Mouse (Mus musculus): ENCODE data around the gene Gucy2g.
A peak's percentile ranks its signal among the peaks of the same experiment; 100 is the strongest.

The Gucy2g gene

DNA sequence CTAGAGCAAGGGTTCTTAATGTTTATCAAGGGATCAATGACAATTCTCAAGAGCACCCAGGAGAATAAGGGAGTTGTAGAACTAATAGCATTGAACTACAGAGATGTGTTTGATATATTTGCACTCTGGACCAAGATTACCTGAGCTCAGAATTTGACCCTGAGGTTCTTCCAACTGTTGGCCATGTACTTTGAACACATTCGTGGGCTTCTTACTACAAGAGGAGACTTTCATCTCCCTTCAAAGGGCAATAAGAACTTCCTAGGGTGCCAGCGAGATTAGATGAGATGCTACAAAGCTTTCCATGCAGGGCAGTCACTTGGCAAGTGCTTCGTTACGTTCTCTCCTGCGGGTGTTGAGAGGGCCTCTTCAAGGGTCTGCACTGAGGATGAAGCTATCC is 6.5 kb upstream of the Gucy2g start:
- no peak for DNase-seq

DNA sequence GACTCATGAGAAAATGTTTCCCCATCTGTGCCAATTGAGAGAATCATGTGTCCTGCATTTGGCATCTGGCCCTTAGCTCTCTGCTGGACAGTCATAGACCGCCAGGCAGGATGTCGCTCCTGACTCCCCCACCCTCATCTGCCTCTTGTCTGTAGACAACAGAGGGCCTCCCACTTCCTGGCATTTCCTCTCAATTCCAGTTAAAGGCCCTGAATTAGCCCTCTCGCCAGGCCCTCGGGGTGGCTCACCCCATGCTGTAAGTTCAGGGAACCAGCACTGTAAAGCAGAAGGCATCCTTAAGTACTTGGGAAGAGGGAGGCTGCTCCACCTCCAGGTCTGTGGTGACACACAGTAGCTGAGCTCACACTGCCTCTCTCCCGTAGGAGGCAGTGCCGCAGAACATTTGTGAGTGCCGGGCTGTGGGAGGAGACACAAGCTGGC is 3.8 kb upstream of the Gucy2g start:
- DNase-seq = no peak

DNA sequence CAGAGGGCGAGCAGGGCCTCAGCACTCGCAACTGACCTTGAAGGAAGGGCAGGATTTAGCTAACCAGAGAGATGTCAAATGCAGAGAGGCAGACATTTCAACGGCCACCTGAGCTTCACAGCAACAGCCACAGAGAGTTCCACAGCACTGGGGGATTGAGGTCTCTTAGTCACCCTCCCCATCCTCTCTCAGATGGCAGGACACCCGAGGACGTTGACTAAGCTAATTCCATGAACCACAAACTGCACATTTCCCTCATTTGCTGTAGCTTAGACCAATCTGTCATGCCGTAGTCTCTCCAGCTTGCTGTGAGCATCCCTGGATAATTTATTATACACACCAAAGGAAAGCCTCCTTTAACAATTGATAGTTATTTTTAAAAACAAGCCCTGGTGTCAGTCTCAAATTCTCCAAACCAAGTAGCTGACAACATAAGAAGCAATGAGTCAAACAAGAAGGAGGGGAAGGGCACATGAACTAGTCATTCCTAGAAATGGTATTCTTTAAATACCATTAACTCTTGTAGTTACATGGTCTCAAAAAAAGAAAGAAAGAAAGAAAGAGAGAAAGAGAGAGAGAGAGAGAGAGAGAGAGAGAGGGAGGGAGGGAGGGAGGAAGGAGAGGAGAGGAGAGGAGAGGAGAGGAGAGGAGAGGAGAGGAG is 1.1 kb downstream of the Gucy2g start:
- no peak for DNase-seq

DNA sequence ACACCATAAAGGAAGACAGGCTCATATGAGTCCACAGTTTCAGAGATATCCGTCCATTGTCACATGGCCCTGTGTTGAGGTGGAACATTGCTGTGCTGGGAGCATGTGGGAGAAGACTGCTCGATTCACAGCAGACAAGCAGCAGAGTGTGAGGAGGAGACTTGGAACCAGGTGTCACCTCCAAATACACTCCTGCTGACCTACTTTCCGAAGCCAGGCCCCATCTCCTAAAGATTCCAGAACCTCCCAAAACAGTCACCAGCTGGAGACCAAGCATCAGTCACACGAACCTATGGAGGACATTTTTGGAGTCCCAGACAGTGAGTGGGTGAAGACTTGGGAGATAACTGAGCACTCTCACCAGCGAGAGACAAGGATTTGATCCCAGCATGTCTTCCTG is 4.5 kb downstream of the Gucy2g start:
- no peak for DNase-seq

DNA sequence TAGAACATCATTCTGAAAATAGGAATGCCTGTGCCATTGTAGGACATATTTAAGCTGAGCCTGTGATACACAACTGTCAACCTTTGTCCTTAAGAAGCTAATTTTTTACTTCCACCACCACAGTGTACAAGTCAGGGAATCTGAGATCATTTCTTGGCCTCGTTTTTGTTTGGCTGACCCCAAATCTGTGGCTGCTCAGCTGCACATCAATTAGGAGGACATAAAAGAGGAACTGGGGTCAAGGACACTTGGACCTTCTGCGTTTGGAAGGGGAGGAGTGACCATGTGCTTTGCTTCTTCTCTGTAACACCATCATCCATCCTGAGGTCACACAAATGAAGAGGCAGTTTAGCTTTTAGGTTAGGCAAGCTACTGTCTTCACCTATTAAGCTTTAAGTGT is 5.0 kb downstream of the Gucy2g start:
- DNase-seq = no peak

DNA sequence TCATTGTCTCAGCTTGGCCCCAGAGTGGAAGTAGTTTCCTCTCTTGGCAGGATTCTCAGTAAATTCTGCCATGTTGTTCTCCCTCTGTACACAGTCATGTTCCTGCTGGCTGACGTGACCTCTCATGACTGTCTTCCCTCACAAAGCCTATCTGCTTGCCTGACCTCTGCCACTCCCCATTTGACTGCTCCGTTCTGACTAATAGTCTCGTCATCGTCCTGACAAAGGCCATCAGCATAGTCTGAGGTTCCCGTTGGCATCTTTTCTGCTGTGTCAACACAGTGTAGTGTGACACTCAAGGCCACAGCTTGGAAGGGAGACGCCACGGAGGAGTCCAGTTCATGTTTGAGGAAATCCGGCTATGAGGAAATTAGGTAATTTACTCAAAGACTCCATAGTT is 8.9 kb downstream of the Gucy2g start:
- no peak for DNase-seq

DNA sequence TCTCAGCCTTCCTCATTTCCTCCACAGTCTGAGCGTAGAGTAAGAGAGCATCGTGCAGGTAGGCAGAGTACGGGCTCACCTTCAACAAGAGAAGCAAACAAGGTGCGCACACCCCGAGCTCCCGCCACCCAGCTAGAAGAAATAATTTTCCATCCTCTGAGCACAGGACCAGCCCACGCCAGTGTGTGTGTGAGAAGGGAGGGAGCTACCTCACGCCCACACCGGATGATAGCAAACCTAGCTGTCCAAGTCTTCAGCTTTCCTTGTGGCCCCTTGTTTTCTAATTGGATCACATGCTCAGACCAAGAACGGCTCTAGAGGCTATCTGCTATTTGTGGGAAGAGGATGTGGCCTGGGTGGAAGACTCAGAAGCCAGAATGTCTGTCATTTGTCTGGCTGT is 10.0 kb downstream of the Gucy2g start:
- no peak for DNase-seq

DNA sequence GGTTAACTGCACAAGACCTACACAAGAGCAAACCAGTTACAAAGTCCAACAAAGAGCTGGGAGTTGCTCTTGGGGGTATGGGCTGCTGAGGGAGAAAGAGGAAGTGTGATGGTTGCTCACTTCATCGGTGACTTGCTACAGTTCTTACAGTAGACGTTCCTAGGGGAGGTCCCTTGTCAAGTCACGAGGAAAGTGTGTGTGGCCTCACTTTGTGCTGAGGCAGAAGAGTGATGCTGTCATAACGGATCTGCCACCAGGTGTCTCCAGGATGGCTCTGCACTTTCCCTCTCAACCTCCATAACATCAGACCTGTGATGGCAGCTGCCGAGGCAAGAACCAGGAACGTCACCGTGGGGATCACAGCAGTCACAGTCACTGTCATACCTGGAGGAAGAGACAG is 13.9 kb downstream of the Gucy2g start:
- DNase-seq = no peak

DNA sequence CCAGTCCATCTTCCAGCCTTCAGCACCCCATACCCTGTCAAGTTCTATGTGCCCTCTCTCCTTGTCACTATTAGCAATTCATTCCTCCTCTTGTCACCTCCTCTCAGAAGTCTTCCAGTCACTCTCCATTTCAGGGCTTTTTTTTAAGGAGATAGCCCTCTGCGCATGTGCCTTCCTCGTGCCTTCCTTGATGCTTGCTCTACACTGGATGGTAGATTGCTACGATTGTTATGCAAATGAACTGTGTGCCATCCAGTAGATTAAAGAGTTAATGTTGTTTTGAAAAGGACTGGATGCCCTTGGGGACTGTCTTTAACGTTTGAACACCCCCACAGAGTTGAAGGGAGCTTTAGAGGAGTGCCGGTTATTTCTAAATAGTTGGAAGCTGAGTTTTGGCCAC is 14.4 kb downstream of the Gucy2g start:
- DNase-seq = no peak

DNA sequence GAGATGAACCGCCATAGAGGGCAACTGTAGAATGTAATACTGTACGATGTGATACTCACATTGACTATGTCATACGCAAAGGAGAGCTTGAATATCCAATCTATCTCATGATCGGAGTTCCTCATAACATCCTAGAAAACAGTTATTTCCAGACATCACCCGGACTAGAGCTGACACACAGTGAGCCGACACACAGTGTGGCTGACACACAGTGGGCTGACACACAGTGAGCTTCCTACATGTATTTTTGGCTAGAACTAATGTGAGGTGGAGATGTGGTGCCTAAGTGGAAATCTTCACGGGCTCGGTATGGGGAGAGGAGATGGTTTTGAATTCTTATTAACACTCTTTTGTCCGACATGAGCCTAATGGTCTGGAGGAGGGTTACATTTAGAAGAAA is 18.8 kb downstream of the Gucy2g start:
- no peak for DNase-seq

DNA sequence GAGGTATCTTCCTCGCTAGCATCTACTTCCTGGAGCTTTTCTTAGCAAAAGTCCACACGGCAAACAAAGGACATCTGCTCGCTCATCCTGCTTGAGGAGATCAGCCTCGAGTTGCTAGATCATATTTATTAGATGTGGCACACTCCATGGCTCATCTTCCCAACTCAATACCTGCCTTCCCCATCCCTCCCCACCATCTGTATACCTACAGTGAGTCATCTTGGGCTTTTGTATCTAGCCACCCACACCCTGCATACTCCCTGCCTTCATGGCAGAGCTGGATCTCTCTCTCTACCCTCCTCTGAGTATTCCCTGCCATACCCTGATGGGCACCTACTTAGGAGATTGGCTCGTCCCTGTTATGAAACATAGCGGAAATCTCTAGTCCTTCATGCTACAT is 19.8 kb downstream of the Gucy2g start:
- no peak for DNase-seq

DNA sequence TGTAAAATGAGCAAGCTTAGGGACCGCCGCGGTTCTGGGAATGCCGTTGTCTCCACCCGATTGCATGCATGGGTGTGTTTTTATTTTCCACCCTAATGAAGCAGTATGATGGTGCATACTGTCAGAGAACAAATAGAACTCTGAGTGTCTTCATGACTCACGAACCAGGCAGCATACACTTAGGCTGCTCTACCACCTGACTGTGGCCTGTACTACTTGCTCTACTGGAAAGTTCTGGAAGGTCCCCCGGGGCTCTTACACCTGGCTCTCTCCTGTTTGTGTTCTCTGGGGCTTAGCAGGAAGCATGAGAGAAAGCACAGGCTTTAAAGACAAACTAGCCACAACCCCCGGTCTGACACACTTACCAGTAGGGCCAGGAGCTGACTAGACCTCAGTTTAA is 21.7 kb downstream of the Gucy2g start:
- no peak for DNase-seq

DNA sequence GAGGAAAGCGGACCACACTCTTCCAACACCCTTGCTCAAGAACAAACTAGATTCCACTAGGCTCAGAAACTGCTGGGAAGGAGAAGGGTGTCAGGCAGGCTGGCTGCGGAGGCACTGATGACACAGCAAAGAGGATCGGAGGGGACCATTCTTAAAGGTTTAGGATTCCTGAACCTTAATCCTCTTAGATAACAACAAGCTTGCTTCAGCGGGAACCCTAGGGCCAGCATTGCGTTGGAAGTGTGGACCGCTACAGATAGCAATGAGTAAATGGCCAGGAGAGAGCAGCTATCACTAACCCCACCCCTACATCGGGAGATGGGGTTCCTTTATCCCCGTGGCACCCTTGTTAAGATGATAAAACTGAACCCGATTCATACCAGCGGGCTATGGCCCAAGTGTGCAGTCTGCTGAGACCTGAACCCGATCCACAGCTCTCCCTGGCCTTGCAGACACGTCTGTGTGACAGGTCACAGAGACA is 22.3 kb downstream of the Gucy2g start:
- DNase-seq = no peak

DNA sequence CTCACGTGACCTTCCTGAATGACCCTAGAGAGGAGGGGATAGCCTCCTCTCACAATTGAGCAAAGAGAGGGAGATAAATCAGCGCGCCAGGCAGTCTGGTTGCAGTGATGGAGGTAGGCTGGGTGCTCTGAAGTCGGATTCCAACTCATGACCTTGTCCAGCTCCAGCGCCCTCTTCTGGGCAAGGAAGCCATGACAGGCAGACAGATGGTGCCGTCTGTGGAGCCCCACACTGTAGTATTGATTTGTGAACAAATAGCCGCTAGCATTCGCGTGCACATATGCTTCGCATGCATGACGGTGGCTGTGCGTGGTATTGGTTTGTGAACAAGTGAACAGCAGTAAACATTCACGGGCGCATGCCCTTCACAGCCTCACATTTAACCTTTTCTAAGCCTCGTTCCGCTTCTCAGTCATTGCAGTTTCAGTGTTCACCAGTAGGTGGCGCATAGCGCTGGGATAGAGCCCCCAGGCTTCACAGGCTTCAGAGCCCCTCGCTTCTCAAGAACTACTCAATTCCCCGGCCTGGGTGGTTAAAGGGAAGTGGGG is 22.8 kb downstream of the Gucy2g start:
- peak; percentile 74 for DNase-seq

DNA sequence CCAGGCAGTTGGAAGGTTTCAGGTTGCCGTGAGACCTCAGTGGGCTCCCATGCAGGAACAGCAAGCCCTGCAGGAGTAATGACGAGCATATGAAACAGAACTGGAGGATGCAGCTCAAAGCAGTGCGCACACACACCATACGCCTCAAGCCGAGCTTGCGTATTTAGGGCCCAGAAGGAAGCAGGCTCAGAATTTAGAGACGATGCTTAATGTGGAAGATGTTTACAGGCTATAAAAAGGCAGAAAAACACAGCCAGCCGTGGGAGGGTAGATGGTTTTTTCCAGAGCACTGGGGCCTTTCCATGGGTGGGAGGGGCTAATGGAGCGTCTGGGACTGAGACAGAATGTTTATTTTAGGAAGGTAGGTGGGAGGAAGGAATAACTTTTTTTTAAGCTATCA is 23.7 kb downstream of the Gucy2g start:
- DNase-seq = no peak

DNA sequence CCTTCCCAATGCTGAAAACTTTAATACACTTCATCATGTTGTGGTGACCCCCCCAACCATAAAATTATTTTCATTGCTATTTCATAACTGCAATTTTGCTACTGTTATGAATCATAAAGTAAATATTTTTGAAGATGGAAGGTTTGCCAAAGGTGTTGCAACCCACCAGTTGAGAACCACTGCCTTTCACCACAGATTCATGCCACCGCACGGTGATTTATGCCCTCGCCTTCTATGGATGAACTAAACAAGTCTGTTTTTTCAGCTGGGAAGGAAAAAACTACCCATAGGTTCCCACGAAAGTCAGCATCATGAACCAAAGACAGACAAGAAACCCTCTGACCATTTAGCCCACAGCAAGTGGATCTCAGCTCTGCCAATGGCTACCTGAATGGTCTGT is 24.2 kb downstream of the Gucy2g start:
- no peak for DNase-seq

DNA sequence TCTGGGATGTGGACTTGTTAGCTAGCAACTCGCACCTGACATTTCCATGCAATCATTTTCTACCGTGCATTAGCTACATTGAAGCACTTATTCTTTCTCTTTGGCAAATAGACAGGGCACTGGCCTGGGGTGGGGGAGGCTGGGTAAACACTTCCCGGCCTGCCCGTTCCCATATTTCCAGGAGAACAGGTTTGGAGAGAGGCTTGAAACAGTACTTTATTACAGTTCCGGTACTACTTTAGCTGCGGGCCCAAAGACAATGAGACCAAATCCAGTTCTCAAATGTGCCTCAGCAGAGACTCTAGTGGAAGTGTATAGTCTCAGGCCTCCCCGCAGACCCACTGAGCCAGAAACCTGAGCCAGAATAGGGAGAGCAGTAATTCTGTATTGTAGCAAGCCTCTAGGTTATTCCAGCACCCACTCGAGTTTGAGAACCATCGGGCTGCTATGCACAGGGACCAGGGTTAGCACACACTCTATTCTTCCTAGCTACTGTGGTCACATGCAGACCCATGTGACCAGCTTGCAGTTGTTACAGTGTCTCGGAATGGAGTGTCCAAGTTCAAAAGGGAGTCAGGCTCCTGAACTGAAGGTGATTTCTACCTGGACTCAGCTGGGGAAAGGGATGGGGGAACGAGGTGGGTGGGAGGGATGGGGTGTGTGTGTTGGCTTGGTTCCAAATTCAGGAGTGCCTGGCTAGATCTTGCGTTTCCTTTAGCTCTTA is 27.3 kb downstream of the Gucy2g start:
- no peak for DNase-seq

DNA sequence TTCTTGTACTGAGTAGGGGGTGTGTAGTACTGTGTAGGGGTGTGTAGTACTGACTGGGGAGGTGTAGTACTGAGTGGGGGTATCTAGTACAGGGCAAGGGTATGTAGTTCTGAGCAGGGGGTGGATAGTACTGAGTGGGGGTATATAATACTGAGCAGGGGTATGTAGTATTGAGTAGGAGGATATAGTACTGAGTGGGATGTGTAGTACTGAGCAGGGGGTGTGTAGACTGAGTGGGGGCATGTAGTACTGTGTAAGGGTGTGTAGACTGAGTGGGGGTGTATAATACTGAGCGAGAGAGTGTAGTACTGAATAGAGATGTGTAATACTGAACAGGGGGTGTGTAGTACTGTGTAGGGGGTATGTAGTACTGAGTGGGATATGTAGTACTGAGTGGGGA is 29.3 kb downstream of the Gucy2g start:
- no peak for DNase-seq

DNA sequence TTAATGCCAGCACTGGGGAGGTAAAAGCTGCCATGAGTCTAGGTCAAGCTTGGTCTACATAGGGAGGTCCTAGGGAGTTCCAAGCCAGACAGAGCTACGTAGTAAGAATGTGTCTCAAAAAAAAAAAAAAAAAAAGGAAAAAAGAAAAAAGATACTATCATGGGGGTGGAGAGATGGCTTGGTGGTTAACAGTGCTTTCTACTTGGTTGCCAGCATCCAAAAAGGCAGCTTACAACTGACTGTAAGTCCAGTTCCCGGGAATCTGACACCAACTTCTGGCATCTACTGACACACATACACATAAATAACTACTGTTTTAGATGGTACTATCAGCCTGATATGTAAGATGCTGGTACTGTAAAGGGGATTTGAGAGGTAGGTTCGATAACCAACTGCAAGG is 32.0 kb downstream of the Gucy2g start:
- no peak for DNase-seq

DNA sequence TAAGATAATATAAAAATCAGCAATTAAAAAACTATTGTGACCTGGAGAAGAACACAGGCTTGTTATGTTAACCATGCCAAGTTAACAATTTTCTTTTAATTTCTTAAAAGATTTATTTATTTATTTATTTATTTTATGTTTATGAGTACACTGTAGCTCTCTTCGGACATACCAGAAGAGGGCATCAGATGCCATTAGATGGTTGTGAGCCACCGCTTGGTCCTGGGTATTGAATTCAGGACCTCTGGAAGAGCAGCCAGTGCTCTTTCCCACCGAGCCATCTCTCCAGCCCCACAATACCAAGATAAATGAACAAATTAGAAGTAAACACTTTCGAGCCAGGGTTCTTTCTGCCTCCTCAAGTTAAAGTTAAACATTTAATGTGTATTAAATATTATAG is 32.4 kb downstream of the Gucy2g start:
- no peak for DNase-seq

DNA sequence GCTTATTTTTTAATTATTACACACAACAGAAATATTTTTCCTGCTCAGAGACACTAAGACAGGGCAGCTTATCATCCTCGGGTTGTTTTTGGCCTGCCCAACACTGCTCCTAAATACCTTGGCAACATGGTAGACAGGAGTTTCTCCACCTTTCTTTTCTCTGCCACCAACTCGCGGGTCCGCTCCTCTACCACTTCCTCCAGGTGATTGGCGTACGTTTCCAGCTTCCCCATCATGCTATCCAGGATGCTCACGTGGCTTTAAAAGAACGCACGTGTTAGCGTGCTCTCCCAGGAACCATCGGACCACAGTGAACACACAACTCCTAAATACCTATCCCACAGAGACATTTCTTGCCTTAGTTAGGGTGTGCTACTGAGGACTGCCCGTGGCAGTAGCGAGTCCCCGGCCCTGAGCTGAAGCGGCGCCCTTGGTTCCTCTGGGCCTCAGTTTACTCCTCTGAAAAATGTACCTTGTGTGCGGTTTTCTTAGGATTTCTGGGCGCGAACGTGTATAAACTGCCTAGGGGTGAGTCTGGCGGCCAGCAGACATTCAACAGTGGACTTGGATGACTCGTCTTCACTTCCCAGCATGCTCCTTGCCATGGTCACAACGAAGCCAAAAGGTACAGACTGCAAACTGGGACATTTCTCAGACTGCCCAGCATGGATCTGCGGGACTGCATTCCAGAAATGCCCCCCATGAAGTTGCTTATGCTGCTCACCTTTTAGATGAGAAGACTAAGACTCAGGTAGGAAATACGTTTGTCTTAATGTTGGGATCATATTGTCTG is 33.1 kb downstream of the Gucy2g start:
- DNase-seq = no peak

DNA sequence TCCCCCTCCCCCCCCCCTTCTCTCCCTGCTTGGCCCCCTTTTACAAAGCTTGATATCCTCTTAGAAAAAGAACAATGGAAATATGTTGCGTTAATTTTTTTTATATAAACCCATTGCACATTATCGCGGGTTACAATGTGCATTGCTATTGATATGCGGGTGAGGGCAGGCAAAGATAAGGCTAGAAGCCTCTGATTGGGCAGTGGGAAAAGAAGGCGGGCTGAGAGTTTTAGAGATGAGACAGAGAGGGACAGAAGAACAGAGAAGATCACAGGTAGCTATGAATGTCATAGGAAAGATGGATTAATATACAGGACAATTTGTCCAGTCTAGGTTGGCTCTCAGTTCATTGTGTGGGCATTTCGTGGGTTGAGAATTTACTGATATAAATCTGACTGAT is 33.8 kb downstream of the Gucy2g start:
- DNase-seq = no peak

DNA sequence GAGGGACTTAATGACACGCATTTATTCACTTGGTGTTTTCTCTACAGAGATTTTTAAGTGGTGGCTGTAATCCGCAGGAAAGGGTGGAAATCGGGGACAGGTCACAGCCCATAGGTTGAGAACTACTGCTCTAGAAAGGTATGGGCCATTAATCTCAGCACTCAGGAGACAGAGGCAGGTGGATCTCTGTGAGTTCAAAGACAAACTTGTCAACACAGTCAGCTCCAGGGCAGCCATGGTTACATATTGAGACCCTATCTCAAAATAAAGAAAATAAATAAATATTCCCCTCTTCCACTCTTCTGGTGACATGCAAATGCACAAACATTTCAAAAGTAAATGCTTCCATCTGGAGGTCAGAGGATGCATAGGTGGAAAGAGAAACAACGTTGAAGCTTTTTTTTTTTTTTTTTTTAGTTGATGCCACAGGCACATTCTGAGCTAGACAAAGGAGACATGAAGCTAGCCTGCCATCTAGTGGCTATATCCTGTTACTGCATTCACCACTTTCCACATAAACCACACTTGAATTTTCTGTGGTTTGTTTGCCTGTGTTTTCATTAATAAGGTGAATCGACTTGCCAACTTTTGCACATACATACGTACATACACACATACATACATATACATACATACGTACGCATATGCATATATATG is 34.4 kb downstream of the Gucy2g start:
- peak; percentile 40 for DNase-seq

Data from cerebellum, adult 8-10 months (tissue).